Mouse (Mus musculus) 3T3-L1 (cell line): ENCODE measurements at regions not wholly inside any gene's neighbourhood (a gene's known extent, or its start where the extent isn't known, plus 50 kb on each side); places are given as distances from the start of the nearest gene placed in this dataset.
A peak's percentile ranks its signal among the peaks of the same experiment; 100 is the strongest.

ENCODE experiments used
- DNase-seq: peaks from one replicate; pipeline ENCODE4 v3.0.0-alpha.2; 2015; ENCODE audit warnings: low read depth, low spot score

DNA sequence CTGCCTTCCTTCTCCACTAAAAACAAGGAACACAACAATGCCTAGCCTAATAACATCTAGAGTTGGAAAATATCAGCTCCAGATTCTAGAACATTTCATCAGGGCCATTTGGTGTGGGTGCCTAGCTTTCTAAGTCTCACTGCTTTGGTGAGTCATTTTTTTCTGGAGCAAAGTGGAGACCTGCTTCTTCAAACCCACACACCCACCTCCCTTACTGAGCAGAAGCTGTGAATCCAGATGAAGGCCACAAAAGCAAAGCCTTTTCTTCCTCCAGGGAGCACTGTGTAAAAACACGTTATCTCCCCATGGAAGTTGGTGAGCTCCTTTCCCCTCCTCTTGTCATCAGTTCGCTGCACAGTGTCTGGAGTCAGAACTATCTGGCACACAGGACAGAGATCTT, 294.1 kb downstream of the Mex3b start:
- no peak for DNase-seq

DNA sequence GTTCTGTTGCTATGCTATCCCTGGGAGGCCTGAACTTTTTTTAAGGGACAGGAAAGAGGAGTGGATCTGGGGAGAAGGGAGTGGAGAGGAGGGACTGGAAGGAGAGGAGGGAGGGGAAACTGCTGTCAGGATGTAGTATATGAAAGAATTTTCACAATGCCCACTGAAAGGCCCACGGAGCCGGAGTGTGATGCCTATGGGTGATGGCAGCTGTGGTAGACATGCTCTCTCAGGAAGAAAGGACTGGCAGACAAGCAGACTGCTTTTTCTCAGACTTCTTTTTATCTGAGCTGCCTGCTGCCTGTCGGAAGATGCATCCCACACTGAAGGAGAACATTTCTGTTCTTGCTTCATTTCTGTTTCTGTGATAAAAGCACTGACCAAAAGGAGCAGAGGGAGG, 295.7 kb downstream of the Mex3b start:
- no peak for DNase-seq

DNA sequence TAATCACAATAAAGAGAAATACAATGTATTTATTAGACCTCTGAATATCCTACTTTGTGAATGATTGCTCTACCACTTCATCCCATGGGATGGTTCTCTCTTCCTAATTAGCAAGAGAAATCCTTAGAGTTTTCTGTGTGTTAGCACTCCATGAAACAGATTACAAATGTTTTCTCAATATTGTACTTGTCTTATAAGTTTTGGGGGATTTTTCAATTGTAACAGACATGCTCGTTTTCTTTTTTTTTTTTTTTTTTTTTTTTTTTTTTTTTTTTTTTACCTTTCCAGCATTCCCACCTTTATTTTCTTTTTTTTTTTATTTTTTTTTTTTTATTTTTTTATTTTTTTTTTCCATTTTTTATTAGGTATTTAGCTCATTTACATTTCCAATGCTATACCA, 312.3 kb downstream of the Mex3b start:
- no peak for DNase-seq

DNA sequence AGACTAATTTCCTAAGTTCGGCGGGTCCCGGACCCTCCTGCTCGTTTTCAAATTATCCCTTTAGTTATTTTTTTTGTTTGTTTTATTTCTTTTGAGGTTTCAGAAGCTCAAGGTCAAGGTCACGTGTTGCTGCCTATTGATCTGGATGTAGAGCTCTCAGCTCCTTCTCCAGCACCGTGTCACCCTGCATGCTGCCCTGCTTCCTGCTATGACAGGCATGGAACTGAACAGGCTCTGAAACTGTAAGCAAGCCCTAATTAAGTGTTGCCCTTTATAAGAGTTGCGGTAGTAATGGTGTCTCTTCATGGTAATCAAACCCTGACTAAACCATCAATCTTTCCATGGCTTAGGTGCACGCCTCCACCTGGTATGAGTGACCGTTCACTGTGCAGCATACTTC, 319.2 kb downstream of the Mex3b start:
- no peak for DNase-seq

DNA sequence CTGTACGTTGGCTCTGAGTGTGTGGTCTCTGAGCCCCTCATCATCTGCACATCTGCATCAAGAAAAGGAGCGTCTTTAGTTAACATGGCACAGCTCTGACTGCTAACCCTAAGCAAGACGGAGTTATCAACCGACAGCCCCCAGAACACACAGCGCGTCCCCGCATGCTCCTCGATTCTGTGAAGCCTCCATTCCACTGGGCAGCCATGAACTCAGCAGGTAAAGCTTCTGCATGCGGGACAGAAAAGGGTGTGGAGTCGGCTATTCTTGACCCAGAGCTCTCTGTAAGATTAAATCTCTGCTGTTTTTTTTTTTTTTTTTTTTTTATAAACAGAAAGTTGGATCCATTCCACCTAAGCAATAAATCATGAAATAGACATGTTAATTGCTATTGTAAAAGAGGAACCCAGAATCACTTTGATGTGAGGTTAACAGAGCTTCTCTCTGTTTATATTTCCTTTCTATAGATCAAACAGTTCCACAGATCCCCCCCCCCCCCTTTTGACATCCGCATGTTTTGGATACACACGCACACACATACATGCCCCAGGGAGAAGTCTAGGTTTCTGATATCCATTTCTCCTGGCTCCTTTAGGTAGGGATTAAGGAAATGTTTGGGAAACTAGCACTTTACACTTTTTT, 328.9 kb downstream of the Mex3b start:
- DNase-seq: no peak

DNA sequence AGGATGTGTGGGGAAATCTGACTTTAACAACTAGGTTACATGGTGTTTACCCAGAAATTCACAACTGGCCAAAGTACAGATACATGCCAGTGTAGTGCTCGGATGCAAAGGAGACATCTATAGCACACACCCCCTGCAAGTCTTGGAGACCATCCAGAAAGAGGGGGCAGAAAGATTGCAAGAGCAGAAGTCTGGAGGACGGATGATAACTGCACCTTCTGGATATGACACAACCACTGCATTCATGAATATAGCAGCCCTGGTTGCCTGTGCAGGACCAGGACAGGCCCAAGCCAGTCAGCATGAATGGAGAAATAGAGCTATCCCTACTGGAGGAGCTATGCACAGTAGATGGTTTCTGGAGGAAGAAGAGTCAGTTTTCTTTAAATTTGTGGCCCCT, 330.4 kb downstream of the Mex3b start:
- DNase-seq: no peak

DNA sequence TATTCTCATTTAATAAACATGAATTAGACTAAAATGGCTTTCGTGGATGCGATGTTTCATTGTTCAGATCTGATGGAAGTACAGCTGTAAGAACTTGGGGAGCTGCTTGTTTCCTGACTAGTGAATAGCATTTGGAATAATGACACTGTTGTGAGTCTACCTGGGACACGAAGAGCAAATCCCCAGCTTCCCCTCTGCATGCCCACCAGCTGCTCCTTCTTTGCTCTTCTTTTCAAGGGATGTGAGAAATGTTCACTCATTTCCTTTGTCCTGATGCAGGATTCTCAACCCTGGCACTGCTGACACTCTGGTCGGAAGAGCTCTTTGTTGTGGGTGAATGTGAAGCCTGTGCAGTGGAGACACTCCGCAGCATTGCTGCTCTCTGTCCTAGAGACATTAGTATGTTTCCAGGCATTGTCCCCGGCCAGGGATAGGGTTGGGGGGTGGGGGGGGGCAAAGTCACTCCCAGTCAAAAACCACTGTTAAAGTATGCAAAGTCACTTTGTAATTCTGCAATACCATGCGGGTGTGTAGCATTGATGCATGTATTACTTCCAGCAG, 334.1 kb downstream of the Mex3b start:
- no peak for DNase-seq

DNA sequence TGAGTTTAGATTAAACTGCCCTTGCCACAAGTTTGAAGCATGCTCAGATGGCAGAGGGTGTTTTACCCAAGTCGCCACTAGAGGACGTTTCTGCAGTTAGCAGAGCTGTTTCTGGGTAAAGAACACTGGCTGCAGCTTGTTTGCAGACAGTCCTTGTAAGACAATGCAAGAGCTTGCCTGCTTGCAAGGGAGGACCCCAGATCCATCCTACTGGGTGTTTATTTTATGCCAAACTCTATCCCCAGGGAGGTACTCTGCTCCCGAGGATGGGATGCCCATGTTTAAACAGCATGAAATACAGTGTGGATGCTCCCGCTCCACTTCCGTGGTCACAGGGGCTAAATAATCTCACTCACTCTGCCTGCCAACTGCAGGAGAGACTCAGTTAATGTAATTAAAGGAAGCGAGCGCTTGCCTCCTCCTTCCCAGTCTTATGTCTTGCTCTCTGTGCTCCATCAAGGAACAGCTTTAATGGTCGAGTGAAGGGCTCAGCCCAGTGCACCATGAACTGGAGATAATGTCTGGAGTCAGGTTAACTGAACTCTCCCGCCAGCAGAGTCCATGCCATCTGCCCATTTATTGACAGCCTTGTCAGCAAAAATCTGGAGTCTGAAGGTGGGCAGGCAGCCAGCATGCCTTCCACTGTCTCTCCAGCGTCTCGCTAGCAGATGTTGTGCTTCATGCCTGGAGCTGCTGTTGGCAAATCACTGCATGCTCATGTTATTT, 334.8 kb downstream of the Mex3b start:
- peak; percentile 52 for DNase-seq

DNA sequence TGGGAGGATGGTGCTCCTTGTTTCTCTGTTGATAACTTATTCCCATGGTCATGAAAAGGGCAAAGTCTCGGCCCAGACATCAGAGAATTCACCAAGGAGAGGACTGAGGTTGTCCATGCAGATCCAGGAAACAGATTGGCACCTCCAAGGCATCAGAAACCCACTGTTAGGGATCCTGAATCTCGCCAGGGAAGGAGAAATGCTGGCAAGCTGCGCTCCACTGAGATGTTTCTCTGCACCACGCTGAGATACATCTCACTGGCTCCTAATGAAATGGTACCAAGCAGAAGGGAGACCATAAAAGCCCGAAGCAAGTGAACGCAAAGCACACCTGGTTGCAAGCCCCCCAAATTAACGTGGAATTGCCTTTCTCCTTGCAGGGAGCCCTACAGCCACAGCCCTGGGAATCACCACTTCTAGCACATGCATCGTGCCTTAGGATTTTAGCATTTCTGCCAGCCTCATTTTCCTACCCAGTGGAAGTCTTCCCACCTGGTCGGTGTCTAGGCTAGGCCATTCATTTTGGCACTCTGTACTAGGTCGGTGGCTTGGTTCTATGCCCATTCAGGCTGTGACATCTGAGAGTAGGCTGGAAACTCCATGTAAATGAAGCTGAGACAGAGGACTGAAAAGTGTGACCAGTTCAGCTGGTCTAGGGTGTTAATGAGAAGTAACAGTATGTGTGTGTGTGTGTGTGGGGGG, 336.3 kb downstream of the Mex3b start:
- DNase-seq: no peak

DNA sequence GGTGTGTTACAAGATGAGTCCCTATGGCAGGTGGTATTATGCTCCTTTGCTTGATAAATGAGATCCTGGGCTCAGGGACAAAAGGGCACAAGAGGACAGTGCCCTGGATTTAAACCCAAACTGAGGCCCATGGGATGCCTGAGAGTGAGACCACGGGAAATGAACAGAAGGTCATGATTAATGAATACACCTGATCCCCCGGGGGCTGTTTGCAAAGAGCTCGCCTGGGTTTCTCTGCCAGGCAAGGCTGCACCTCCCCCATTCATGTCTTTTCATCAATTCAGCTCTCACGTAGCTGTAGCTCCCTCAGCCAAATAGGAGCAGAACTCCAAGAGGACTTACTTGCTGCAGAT, 336.9 kb downstream of the Mex3b start:
- no peak for DNase-seq

DNA sequence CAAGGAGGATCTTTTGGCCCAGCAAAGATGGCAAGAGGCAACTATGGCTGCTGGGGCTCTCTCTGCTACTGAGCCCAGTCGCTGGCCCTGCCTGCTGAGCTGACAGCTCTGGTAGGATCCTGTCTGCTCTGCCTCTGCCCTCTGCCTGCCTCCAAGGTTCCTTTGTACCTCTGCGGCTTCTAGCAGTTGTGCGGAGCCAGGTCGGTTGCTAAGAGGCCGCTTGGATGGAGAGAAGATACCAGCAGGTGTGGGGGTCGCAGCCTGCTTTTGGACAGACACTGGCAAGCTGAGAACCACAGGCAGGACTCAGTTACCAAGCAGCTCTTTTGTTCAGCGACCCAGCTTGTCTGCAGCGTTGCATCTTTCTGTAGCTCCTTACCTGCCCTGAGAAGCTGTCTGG, 337.6 kb downstream of the Mex3b start:
- no peak for DNase-seq

DNA sequence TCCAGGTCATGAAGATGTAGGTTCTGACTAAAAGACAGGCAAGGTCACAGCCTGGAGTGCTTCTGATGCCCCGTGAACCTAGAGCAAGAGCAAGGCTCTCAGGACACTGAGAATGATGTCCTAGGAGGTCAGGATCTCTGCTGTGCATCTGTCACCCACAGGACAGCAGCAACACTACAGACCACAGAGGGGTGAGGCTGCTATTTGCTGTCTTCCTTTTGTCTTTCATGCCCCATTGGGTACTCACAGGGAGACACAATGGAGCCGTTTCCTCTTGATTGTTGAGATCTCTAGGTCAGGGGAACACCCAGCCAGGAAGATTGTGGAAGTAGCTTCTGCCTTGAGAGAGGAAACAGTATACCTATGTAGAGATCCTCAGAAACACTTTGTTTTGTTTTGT, 339.9 kb downstream of the Mex3b start:
- no peak for DNase-seq

DNA sequence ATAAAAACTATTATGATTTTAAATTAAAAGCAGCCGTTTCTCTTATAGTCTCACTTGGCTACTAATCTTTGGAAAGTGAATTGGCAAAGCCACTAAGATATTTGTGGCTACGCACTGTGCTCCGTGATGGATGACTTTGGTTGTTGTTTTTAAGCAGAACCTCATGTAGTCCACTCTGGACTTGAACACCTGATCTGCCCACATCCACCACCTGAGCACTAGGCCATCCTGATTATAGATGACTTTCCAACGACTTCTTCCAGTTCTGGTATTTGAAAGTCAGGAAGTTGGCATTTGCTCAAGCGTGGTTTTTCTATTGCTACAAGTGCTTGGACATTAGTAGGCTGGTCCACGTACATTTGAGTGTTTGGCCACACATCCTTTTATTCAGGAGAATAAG, 344.5 kb downstream of the Mex3b start:
- no peak for DNase-seq

DNA sequence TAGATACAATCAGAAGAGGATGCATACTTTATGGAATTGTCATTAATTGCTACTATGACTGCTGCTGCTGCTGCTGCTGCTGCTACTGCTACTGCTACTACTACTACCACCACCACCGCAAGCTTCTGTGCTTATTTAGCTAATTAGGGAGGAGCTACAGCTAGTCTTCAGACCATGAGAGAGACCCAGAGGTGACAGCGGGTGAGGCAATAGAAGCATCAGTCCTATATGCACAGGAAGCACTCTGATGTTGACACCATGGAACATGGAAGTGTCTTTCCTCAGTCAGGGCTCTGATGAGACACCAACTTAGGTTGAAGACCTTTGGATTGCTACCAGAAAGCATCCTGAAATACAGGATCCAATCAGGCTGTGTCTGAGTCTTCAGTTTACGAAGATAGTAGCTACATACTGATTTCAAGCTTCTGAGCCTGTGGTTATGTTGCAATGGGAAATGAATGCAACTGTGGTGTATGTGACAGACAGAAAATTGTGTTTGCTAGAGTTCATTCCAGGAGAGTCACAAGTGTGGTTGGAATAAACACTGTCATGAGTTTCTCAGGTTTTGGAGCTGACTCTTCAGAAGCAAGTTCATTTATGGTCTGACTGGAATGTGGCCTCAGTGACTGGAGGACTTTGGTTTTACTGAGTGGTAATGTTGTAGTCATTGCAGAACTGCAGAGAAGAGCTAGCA, 355.0 kb downstream of the Mex3b start:
- DNase-seq: no peak

DNA sequence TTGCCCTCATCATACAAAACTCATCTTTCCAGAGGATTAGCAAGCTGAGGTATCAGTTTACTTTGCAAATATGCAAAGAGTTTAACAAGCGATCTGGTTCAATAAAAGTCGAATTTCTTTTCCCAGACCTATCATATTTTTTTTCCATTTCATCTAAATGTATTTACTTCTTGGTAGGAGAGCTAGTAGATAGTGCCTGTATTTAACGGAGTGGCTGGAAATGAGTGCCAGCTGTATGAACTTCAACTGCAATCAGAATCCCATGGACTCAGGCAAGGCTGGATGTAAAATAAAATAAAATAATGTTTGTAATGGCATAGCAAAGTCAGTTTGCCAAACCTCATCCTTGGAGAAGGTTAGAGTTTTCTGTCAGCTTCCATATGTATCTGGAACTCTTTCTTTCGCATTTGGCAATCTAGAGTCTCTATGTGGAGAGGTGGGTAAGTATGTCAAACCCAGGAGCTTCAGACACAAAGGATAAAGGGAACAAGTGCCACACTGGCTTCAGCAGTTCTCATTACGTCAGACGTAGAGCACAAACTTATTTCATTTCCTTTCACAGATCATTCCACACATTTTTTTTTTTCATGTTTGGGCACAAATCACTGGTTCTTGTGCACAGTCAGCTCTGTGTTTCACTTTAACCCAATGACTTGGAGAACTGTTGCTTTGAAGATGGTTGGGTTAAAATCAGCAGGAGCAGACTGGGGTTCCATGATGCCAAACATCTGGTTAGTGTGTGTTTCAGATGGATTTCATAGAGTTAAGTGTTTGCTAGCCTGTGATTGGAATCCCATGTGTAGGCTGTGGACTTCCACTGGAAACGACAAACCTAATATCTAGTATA, 357.2 kb upstream of the Tmc3 start:
- no peak for DNase-seq

DNA sequence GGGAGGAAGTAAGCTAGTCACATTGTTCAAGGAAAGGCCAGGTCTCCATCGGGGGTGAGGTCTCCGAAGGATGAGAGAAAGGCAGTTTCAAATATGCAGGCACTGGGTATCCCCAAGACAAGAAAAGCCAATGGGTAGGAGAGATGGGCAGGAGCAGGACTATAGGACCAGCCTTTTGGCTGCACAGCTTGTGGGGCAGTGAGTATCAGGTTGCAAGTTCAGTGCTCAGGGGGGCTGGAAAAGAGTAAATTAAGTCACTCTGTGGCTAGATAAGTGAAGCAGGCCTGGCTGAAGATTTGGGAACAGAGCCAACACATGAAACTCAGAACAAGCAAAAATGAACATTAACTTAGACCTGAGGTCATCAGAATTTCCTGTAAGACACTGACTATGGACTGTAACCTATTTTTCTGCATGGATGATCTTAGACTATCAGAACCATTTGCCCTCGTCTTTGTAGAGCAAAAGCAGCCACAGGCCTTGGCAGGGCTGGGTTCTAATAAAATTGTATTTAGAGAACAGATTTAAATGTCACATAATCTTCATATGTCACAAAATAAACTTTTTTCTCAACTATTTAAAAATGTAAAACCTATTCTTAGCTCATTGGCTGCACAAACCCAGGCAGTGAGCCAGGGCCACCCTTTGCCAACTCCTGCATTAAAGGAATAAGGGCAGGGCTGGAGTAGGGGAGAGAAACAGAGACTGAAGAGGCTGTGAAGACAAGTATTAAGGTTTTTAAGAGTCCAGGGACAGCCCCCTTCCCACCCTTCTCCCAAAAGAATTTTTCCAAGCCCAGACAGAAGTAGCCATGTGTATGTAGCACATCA, 354.0 kb upstream of the Tmc3 start:
- DNase-seq: peak; percentile 9

DNA sequence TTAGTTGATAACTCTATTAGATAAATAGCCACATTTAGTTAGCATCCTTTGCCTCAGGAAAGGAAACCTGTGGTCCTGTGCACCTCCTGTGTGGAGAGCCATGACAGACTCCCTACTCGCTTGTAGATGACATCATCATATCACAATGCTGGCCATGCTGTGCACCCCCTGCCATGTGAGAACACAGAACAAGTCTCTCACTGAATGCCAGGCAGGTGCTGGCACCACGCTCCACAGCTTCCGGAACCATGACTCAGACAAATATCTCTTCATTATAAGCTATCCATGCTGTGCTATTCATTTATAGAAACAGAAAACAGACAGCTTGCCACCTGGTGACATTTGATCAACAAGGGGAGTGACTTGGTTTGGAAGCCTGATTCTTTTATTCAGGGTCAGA, 349.1 kb upstream of the Tmc3 start:
- DNase-seq: no peak

DNA sequence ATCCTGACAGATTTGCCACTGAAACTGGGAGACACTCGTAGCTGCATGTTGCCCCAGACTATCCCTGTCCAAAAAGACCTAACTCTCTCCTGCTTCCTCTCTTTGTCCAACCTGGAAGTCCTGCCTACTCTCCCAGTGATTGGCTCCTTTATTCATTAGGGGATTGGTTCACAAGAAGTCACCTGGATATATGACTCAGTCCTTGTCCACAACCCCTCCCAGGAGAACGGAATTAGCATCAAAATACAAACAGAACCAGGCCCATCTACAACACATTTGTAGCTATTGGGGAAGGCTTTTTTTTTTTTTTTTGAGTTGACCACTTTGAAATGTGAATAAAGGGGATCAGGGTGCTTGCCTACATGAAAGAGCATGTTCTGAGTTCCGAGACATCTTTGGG, 347.4 kb upstream of the Tmc3 start:
- no peak for DNase-seq

DNA sequence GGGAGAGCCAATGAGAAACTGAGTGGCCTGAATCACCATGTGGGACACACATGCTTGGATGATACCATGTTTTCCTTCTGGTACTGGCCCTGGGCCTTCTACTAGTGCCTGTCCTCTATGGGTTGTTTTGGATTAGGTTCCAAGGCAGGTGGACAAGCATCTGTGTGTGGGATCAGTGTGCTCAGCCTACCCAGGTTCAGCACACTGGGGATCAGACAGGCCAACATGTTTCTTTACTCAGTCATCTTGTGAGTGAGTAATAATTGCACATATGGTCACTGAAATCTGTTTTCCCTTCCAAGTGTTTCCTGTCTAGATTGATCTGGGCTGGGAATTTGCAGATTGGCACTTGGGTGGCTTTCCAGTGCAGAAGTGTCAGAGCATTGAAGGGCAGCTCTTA, 346.6 kb upstream of the Tmc3 start:
- DNase-seq: no peak

DNA sequence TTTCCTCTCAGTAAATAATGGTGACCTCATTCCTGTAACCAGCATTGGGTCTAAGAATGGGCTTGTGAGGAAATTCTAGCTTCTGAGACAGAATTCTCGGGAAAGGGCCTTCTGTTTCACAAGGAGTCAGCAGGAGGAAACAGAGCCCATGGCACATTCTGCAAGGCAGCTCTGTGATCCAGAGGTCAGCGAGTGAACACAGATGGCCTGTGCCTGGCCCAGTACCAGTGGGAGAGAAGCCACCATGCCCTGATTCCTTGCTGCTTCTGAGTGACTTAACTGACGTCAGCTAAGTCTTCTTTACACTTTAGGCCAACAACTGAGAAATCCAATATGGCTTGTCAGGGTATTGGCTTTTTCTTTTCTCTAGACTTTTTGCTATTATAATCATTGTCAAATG, 342.5 kb upstream of the Tmc3 start:
- no peak for DNase-seq
